Mouse (Mus musculus): ENCODE data around the gene Krtap4-7. TPM values are rescaled to one million over a fixed set of nuclear protein-coding genes. Genes with fewer than 3 reads are reported as not detected.
A peak's percentile ranks its signal among the peaks of the same experiment; 100 is the strongest.
"Not testable (repeated sequence)": the region's sequence is repeated elsewhere in the genome, so short reads cannot be mapped to it uniquely, and the experiment has no call there.

Gene Krtap4-7
- polyA plus RNA-seq, 1 experiment: not detected

DNA sequence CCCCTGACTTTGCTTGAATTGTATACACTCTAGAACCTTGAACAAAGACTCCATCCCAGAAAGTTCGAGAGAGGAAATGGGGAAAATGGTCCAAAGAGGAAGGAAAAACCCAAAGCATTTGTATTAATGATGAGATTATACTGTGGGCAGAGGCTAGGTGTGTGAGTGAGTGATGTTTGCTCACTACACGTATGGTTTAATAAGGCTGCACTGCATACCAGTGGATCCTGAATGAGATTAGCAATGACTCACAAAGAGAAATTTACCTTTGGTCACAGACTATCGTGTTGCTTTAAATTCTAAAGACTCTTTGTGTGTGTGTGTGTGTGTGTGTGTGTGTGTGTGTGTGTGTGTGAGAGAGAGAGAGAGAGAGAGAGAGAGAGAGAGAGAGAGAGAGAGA, 13.0 kb downstream of the Krtap4-7 start:
- no peak for DNase-seq
- WGBS: 74% methylated on average over 3 of the region's 3 CpGs
- Histone ChIP-seq H3K27me3 (ENCODE audit: control insufficient read depth, insufficient read depth, low read length) (no peaks in the 10 kb centered on the region), H3K4me1 (ENCODE audit: control insufficient read depth, insufficient read depth, low read length) (no peaks in the 10 kb centered on the region), H3K27ac (ENCODE audit: insufficient read depth, low read length) (no peak overlapping the region), H3K4me3 (replicated peaks; ENCODE audit: insufficient read depth, low read depth, low read length) (no peak overlapping the region)
- TF ChIP-seq CTCF (IDR thresholded peaks at IDR 0.05; ENCODE audit: borderline replicate concordance, insufficient read depth, low read depth, low read length) (no peak), POLR2A (IDR thresholded peaks at IDR 0.05; ENCODE audit: borderline replicate concordance, insufficient read depth, low read length) (no peak)

DNA sequence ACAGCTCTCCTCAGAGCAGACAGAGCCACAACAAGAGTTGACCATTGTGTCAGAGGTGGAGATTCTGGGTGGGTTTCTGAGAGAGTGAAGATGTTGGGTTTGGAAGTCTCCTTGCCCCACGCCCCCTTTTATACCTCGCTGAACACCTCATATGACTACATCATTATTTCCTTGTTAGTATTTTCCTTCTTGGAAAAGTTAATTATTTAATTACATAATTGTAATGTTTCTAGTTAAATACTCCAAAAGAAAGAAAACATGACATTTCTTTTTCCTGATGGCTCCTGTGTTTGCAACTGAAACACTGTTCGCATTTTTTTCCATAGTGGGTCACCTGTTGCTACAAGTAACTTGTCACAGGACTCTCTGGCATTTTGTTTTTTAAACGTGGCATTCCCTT, 15.8 kb downstream of the Krtap4-7 start, which contains the start of gene Krtap4-1:
Krtap4-1 (minus strand) TSS at position 101 of the 400 bp plus-strand sequence.
- Histone ChIP-seq H3K4me1 (ENCODE audit: control insufficient read depth, insufficient read depth, low read length) (no peaks in the 10 kb centered on the region), H3K27ac (ENCODE audit: insufficient read depth, low read length) (no peak within 1 kb of the TSS), H3K4me3 (replicated peaks; ENCODE audit: insufficient read depth, low read depth, low read length) (no peak within 1 kb of the TSS), H3K27me3 (ENCODE audit: control insufficient read depth, insufficient read depth, low read length) (no peaks in the 10 kb centered on the region)
- no peak for DNase-seq
- WGBS: 83% methylated on average over 4 of the region's 4 CpGs
- TF ChIP-seq POLR2A (IDR thresholded peaks at IDR 0.05; ENCODE audit: borderline replicate concordance, insufficient read depth, low read length): no peak
- TF ChIP-seq CTCF (IDR thresholded peaks at IDR 0.05; ENCODE audit: borderline replicate concordance, insufficient read depth, low read depth, low read length): no peak

DNA sequence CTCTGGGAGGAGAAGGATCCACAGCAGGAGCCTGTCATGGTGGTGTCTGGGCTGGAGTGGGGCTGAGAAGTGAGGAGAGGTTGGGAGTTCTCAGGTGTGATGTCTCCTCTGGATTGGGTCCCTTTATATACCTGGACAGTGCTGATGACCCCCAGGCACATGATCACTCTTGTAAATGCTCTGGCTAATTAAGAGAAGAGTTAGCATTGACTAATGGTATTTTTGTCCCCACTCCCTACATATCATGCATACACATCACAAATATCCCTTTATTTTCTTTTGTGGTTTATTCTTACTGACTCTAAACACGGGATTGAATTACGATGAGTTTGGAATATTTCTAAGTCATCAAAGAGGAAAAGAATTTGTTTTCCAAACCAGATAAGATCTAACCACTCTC, 23.6 kb downstream of the Krtap4-7 start, which contains the start of gene Gm11562:
Gm11562 (minus strand) TSS at position 101 of the 400 bp plus-strand sequence.
- no peak for DNase-seq
- H3K27ac ChIP-seq (ENCODE audit: insufficient read depth, low read length): no peak within 1 kb of the TSS
- no peak within 1 kb of the TSS for H3K4me3 ChIP-seq (replicated peaks; ENCODE audit: insufficient read depth, low read depth, low read length)
- WGBS: 96% methylated on average over 2 of the region's 2 CpGs
- no peak for TF ChIP-seq CTCF (IDR thresholded peaks at IDR 0.05; ENCODE audit: borderline replicate concordance, insufficient read depth, low read depth, low read length)
- TF ChIP-seq POLR2A (IDR thresholded peaks at IDR 0.05; ENCODE audit: borderline replicate concordance, insufficient read depth, low read length): no peak
- no peaks in the 10 kb centered on the region for H3K27me3 ChIP-seq (ENCODE audit: control insufficient read depth, insufficient read depth, low read length)
- H3K4me1 ChIP-seq (ENCODE audit: control insufficient read depth, insufficient read depth, low read length): no peaks in the 10 kb centered on the region

DNA sequence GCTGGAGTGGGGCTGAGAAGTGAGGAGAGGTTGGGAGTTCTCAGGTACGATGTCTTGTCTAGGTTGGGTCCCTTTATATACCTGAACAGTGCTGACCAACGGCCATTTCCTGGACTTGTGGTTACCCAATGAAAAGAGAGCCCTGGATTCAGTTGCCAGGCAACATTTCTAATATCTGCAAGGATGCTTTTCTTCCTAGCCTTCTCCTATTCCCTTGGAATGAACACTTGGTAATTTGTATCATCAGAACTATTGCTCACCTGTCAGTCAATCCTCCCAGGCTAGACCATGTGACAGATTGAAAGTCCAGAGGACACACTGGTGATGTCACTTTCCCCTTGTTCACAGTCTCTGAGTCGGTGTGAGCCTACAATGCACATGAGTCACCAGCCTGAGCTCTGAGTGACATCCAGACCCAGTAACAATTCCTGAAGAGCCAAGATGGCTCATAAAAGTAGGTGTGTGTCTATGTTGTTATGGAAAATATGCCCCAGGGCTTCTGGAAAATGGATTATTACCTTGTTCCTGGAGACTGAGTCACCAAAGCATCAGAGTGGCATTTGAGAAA, 29.0 kb downstream of the Krtap4-7 start, which contains the start of gene Krtap2-4:
Krtap2-4 (minus strand) TSS at position 51 of the 568 bp plus-strand sequence.
- H3K27me3 ChIP-seq (ENCODE audit: control insufficient read depth, insufficient read depth, low read length): no peaks in the 10 kb centered on the region
- H3K4me1 ChIP-seq (ENCODE audit: control insufficient read depth, insufficient read depth, low read length): no peaks in the 10 kb centered on the region
- no peak within 1 kb of the TSS for H3K4me3 ChIP-seq (replicated peaks; ENCODE audit: insufficient read depth, low read depth, low read length)
- H3K27ac ChIP-seq (ENCODE audit: insufficient read depth, low read length): no peak within 1 kb of the TSS
- DNase-seq: no peak
- 60% methylated on average over 3 of the region's 3 CpGs for WGBS
- TF ChIP-seq CTCF (IDR thresholded peaks at IDR 0.05; ENCODE audit: borderline replicate concordance, insufficient read depth, low read depth, low read length) (no peak), POLR2A (IDR thresholded peaks at IDR 0.05; ENCODE audit: borderline replicate concordance, insufficient read depth, low read length) (no peak)

DNA sequence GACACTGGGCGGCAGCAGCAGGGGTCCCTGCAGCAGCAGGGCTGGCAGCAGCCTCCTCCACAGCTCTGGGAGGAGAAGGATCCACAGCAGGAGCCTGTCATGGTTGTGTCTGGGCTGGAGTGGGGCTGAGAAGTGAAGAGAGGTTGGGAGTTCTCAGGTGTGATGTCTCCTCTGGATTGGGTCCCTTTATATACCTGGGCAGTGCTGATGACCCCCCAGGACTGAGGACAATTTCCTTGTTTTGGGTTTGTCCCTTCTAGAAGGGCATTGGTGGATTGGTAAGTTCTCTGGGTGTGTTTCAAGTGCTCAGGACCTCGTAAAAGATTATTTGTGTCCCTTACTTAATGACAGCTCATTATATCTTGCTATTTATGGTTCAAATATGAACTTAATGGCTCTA, 33.8 kb downstream of the Krtap4-7 start, which contains the start of gene Gm11937:
Gm11937 (minus strand) TSS at position 101 of the 400 bp plus-strand sequence.
- not testable (repeated sequence) for H3K27me3 ChIP-seq (ENCODE audit: control insufficient read depth, insufficient read depth, low read length); H3K4me3 ChIP-seq (replicated peaks; ENCODE audit: insufficient read depth, low read depth, low read length); H3K27ac ChIP-seq (ENCODE audit: insufficient read depth, low read length); DNase-seq; H3K4me1 ChIP-seq (ENCODE audit: control insufficient read depth, insufficient read depth, low read length)
- WGBS: 83% methylated on average over 1 of the region's 2 CpGs

DNA sequence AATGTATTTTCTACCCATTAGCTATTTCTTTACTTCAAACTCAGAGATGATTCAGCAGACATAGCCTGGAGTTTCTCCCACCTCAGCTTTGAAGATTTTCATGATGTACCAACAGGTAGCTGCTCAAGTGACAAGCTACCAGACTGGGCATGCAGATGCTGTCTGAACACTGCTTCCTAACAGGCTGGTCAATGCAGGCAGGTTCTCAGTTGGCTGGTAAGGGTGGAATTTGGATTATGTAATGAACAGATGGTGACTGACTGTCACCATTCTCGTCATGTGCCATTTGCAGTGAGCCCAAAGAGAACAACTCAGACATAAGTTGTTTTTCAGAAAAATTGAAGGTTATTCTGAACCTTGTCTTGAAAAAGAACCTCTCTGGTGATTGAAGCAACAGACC, 34.8 kb downstream of the Krtap4-7 start:
- TF ChIP-seq POLR2A (IDR thresholded peaks at IDR 0.05; ENCODE audit: borderline replicate concordance, insufficient read depth, low read length) (no peak), CTCF (IDR thresholded peaks at IDR 0.05; ENCODE audit: borderline replicate concordance, insufficient read depth, low read depth, low read length) (no peak)
- 17% methylated on average over 1 of the region's 1 CpGs for WGBS
- Histone ChIP-seq H3K27me3 (ENCODE audit: control insufficient read depth, insufficient read depth, low read length) (no peaks in the 10 kb centered on the region), H3K4me1 (ENCODE audit: control insufficient read depth, insufficient read depth, low read length) (no peaks in the 10 kb centered on the region), H3K27ac (ENCODE audit: insufficient read depth, low read length) (no peak overlapping the region), H3K4me3 (replicated peaks; ENCODE audit: insufficient read depth, low read depth, low read length) (no peak overlapping the region)
- peak; percentile 11 to 52 for DNase-seq

DNA sequence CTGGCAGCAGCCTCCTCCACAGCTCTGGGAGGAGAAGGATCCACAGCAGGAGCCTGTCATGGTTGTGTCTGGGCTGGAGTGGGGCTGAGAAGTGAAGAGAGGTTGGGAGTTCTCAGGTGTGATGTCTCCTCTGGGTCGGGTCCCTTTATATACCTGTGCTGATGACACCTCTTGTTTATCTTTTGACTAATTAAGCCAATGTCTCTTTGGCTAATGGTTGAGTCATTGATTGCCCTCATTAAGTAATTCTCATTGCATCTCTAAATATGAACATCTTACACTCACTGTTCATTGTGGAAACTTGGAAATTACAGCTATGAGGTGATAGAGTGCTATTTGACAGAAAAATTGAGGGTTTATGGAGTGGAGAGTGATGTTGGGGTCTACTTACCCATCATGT, 40.7 kb downstream of the Krtap4-7 start, which contains the start of gene Gm11938:
Gm11938 (minus strand) TSS at position 101 of the 400 bp plus-strand sequence.
- H3K27me3 ChIP-seq (ENCODE audit: control insufficient read depth, insufficient read depth, low read length); DNase-seq; H3K4me1 ChIP-seq (ENCODE audit: control insufficient read depth, insufficient read depth, low read length); H3K27ac ChIP-seq (ENCODE audit: insufficient read depth, low read length); H3K4me3 ChIP-seq (replicated peaks; ENCODE audit: insufficient read depth, low read depth, low read length): not testable (repeated sequence)
- 72% methylated on average over 1 of the region's 1 CpGs for WGBS

DNA sequence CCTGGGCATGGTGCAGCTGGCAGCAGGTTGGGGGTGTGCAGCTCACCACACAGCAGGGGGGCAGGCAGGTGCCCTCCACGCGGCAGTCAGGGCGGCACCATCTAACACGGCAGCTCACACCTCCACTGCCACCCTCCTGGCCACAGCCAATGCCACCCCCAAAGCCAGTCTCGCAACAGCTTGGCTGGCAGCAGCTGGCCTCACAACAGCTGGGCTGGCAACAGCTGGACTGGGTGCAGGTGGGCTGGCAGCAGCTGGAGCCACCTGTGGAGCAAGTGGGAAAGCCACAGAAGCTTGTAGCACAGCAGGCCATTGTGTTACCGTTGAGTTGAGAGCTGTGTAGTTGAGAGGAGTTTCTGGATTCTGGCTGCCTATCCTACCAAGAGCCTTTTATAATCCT, 46.1 kb downstream of the Krtap4-7 start, which contains the start of gene Krtap9-3:
Krtap9-3 (minus strand) TSS at position 364 of the 400 bp plus-strand sequence.
- not testable (repeated sequence) for H3K27me3 ChIP-seq (ENCODE audit: control insufficient read depth, insufficient read depth, low read length); DNase-seq; H3K4me3 ChIP-seq (replicated peaks; ENCODE audit: insufficient read depth, low read depth, low read length); H3K4me1 ChIP-seq (ENCODE audit: control insufficient read depth, insufficient read depth, low read length); H3K27ac ChIP-seq (ENCODE audit: insufficient read depth, low read length)
- 73% methylated on average over 6 of the region's 6 CpGs for WGBS

Other genes starting within 250 kb of the Krtap4-7 start
- gene Krt12, start 221.8 kb downstream of the Krtap4-7 start, polyA plus RNA-seq (2012; rRNA removed): 0.11 TPM in 1 of 2 replicates, not detected in the other
- not detected in 2 replicates for gene Krt20, start 205.9 kb downstream of the Krtap4-7 start, polyA plus RNA-seq (2012; rRNA removed)
- gene Krt23, start 151.0 kb downstream of the Krtap4-7 start, polyA plus RNA-seq (2012; rRNA removed): 0.06 and 0.08 TPM in 2 replicates
- not detected in 2 replicates for gene Krt39, start 122.8 kb downstream of the Krtap4-7 start, polyA plus RNA-seq (2012; rRNA removed)
- gene Krt40, start 100.9 kb downstream of the Krtap4-7 start, polyA plus RNA-seq (2012; rRNA removed): not detected in 2 replicates
- gene Krtap3-3, start 93.2 kb downstream of the Krtap4-7 start, polyA plus RNA-seq (2012; rRNA removed): not detected in 2 replicates
- gene Krtap3-2, start 87.2 kb downstream of the Krtap4-7 start, polyA plus RNA-seq (2012; rRNA removed): not detected in 2 replicates
- gene Gm11939, start 84.6 kb downstream of the Krtap4-7 start, polyA plus RNA-seq (2012; rRNA removed): not detected in 2 replicates
- not detected in 2 replicates for gene Krtap3-1, start 77.5 kb downstream of the Krtap4-7 start, polyA plus RNA-seq (2012; rRNA removed)
- gene Krtap1-5, start 63.1 kb downstream of the Krtap4-7 start, polyA plus RNA-seq (2012; rRNA removed): not detected in 2 replicates
- not detected in 2 replicates for gene Krtap1-4, start 60.4 kb downstream of the Krtap4-7 start, polyA plus RNA-seq (2012; rRNA removed)
- not detected in 2 replicates for gene Krtap1-3, start 52.8 kb downstream of the Krtap4-7 start, polyA plus RNA-seq (2012; rRNA removed)
- not detected in 2 replicates for gene Krtap9-3, start 46.0 kb downstream of the Krtap4-7 start, polyA plus RNA-seq (2012; rRNA removed)
- not detected in 2 replicates for gene Gm11938, start 40.8 kb downstream of the Krtap4-7 start, polyA plus RNA-seq (2012; rRNA removed)
- gene Gm11937, start 33.9 kb downstream of the Krtap4-7 start, polyA plus RNA-seq (2012; rRNA removed): not detected in 2 replicates
- not detected in 2 replicates for gene Krtap2-4, start 29.2 kb downstream of the Krtap4-7 start, polyA plus RNA-seq (2012; rRNA removed)
- not detected in 2 replicates for gene Gm11562, start 23.7 kb downstream of the Krtap4-7 start, polyA plus RNA-seq (2012; rRNA removed)
- not detected in 2 replicates for gene Krtap4-1, start 15.9 kb downstream of the Krtap4-7 start, polyA plus RNA-seq (2012; rRNA removed)
- not detected in 2 replicates for gene Krtap4-2, start 9.0 kb downstream of the Krtap4-7 start, polyA plus RNA-seq (2012; rRNA removed)
- gene Gm11555, start 6.1 kb upstream of the Krtap4-7 start, polyA plus RNA-seq (2012; rRNA removed): not detected in 2 replicates
- gene Gm11563, start 14.9 kb upstream of the Krtap4-7 start, polyA plus RNA-seq (2012; rRNA removed): not detected in 2 replicates
- not detected in 2 replicates for gene Krtap4-6, start 21.9 kb upstream of the Krtap4-7 start, polyA plus RNA-seq (2012; rRNA removed)
- not detected in 2 replicates for gene Gm14190, start 46.7 kb upstream of the Krtap4-7 start, polyA plus RNA-seq (2012; rRNA removed)
- gene Gm14180, start 90.2 kb upstream of the Krtap4-7 start, polyA plus RNA-seq (2012; rRNA removed): not detected in 2 replicates
- not detected in 2 replicates for gene Gm11595, start 128.8 kb upstream of the Krtap4-7 start, polyA plus RNA-seq (2012; rRNA removed)
- gene Krtap4-8, start 136.6 kb upstream of the Krtap4-7 start, polyA plus RNA-seq (2012; rRNA removed): not detected in 2 replicates
- not detected in 2 replicates for gene Krtap4-9, start 141.1 kb upstream of the Krtap4-7 start, polyA plus RNA-seq (2012; rRNA removed)
- gene Gm11596, start 149.4 kb upstream of the Krtap4-7 start, polyA plus RNA-seq (2012; rRNA removed): not detected in 2 replicates
- not detected in 2 replicates for gene Gm11569, start 154.8 kb upstream of the Krtap4-7 start, polyA plus RNA-seq (2012; rRNA removed)
- gene Gm11554, start 160.4 kb upstream of the Krtap4-7 start, polyA plus RNA-seq (2012; rRNA removed): not detected in 2 replicates
- gene Krtap4-13, start 165.8 kb upstream of the Krtap4-7 start, polyA plus RNA-seq (2012; rRNA removed): not detected in 2 replicates
- gene Gm11564, start 171.6 kb upstream of the Krtap4-7 start, polyA plus RNA-seq (2012; rRNA removed): not detected in 2 replicates
- gene 2300003K06Rik, start 194.0 kb upstream of the Krtap4-7 start, polyA plus RNA-seq (2012; rRNA removed): not detected in 2 replicates
- gene Krtap4-16, start 207.5 kb upstream of the Krtap4-7 start, polyA plus RNA-seq (2012; rRNA removed): not detected in 2 replicates
- gene Gm11568, start 213.8 kb upstream of the Krtap4-7 start, polyA plus RNA-seq (2012; rRNA removed): not detected in 2 replicates
- not detected in 2 replicates for gene Gm11559, start 220.4 kb upstream of the Krtap4-7 start, polyA plus RNA-seq (2012; rRNA removed)
- not detected in 2 replicates for gene Krtap9-1, start 229.3 kb upstream of the Krtap4-7 start, polyA plus RNA-seq (2012; rRNA removed)
- gene Gm11567, start 235.1 kb upstream of the Krtap4-7 start, polyA plus RNA-seq (2012; rRNA removed): not detected in 2 replicates

All from cerebellum, adult 2 months (tissue).